Mouse (Mus musculus): ENCODE measurements at regions not wholly inside any gene's neighbourhood (a gene's known extent, or its start where the extent isn't known, plus 50 kb on each side); places are given as distances from the start of the nearest gene placed in this dataset.

DNA sequence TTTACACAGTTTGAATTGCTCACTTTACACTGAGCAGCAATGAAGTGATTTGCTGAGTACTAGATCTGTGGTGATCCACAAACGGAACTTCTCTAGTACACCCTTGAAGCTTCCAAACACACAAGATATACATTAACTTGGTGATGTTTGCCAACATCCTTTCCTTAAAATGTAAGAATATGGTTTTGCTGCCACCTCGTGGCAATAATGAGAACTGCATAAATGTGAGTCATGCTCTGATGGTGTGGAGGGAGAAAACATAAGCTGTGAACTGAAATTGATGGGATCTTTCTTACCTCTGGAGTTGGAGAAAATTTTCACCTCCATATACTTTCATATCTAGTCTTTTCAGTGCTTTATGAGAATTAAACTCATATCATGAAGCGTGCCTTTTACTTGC is 51.6 kb downstream of the Bex3 start:
- peak; percentile 47 for TF ChIP-seq CTCF (conservative IDR thresholded peaks at IDR 0.05; ENCODE audit: low read length)
- no peak for TF ChIP-seq POU5F1 (IDR thresholded peaks at IDR 0.05; ENCODE audit: borderline replicate concordance, low read length)

Data from E14TG2a.4 (cell line).